7 mouse cellular contexts compared by ENCODE assay signal in genomic region chr2:102399864-102400604, GRCm38 (mm10). TPM values are rescaled to one million over a fixed set of nuclear protein-coding genes. Genes with fewer than 3 reads are reported as not detected.
A peak's percentile ranks its signal among the peaks of the same experiment; 100 is the strongest.
DNase-seq lines count a peak whose midpoint lies in the region; ATAC-seq lines count a peak whose summit lies in the region.

No protein-coding gene starts in this region.

- peak overlapping the region; percentile 98 for H3K4me2 ChIP-seq in lung, embryonic 16.5 days (ENCODE audit: low read depth, low read length)
- peak overlapping the region; percentile 85 for H3K4me2 ChIP-seq in embryonic facial prominence, embryonic 13.5 days
- peak overlapping the region; percentile 69 for H3K4me2 ChIP-seq in hindbrain, embryonic 15.5 days

- WGBS in lung, embryonic 16.5 days, result 34% methylated on average over 48 of the region's 48 CpGs
- WGBS in embryonic facial prominence, embryonic 13.5 days, result 36% methylated on average over 48 of the region's 48 CpGs
- 38% methylated on average over 48 of the region's 48 CpGs for WGBS in hindbrain, embryonic 15.5 days

- no peak for DNase-seq in lung, postnatal 10 days
- no peak for DNase-seq in embryo, embryonic 11 days
- DNase-seq in kidney, postnatal 14 days, result no peak

- no peaks in the 10 kb centered on the region for H3K27me3 ChIP-seq in lung, embryonic 16.5 days (ENCODE audit: control insufficient read depth, insufficient read depth, low read depth, low read length)
- H3K27me3 ChIP-seq in embryonic facial prominence, embryonic 13.5 days, result no peaks in the 10 kb centered on the region
- no peaks in the 10 kb centered on the region for H3K27me3 ChIP-seq in hindbrain, embryonic 15.5 days

- no peak for ATAC-seq in lung, embryonic 16.5 days (ENCODE audit: low read depth)
- ATAC-seq in embryonic facial prominence, embryonic 13.5 days (ENCODE audit: insufficient number of reproducible peaks, insufficient read depth, low FRiP score, low TSS enrichment, low read depth), result no peak
- peak; percentile 6; the same call in 1 of the 2 replicates for ATAC-seq in hindbrain, embryonic 15.5 days (ENCODE audit: low FRiP score, low read depth)
- ATAC-seq in monocyte, adult 5-6 weeks (replicated peaks; ENCODE audit: insufficient number of reproducible peaks, low FRiP score, low TSS enrichment, poor library complexity, severe bottlenecking), result peak; percentile 24; the same call in 1 of the 2 replicates

- peak overlapping the region; percentile 88 for H3K9ac ChIP-seq in lung, embryonic 16.5 days (ENCODE audit: low read length)
- peak overlapping the region; percentile 94 for H3K9ac ChIP-seq in embryonic facial prominence, embryonic 13.5 days
- peak overlapping the region; percentile 71 for H3K9ac ChIP-seq in hindbrain, embryonic 15.5 days

- no peaks in the 10 kb centered on the region for H3K9me3 ChIP-seq in lung, embryonic 16.5 days (ENCODE audit: control insufficient read depth, low read length)
- H3K9me3 ChIP-seq in embryonic facial prominence, embryonic 13.5 days, result no peaks in the 10 kb centered on the region
- no peaks in the 10 kb centered on the region for H3K9me3 ChIP-seq in hindbrain, embryonic 15.5 days

- no peaks in the 10 kb centered on the region for H3K36me3 ChIP-seq in lung, embryonic 16.5 days (ENCODE audit: control insufficient read depth, insufficient read depth, low read length)
- no peaks in the 10 kb centered on the region; the same call in 1 of the 2 replicates for H3K36me3 ChIP-seq in embryonic facial prominence, embryonic 13.5 days
- no peaks in the 10 kb centered on the region for H3K36me3 ChIP-seq in hindbrain, embryonic 15.5 days

- peak overlapping the region; percentile 95 for H3K27ac ChIP-seq in lung, embryonic 16.5 days (ENCODE audit: low read length)
- H3K27ac ChIP-seq in embryonic facial prominence, embryonic 13.5 days, result peak overlapping the region; percentile 94
- peak overlapping the region; percentile 95 for H3K27ac ChIP-seq in hindbrain, embryonic 15.5 days (replicated peaks)

- peaks cover 20% of the 10 kb centered on the region for H3K4me1 ChIP-seq in lung, embryonic 16.5 days (replicated peaks; ENCODE audit: control insufficient read depth, insufficient read depth, low read length)
- H3K4me1 ChIP-seq in embryonic facial prominence, embryonic 13.5 days, result peaks cover 17% of the 10 kb centered on the region
- H3K4me1 ChIP-seq in hindbrain, embryonic 15.5 days (replicated peaks), result peaks cover 33% of the 10 kb centered on the region

- peak overlapping the region; percentile 77 for H3K4me3 ChIP-seq in lung, embryonic 16.5 days (ENCODE audit: low read length)
- peak overlapping the region; percentile 75 for H3K4me3 ChIP-seq in embryonic facial prominence, embryonic 13.5 days
- H3K4me3 ChIP-seq in hindbrain, embryonic 15.5 days, result peak overlapping the region; percentile 86

RNA-seq across cellular contexts. Expression of gene Trim44, which starts 7.6 kb away (rescaled TPM):
- 16.2 and 16.6 TPM in 2 replicates for polyA plus RNA-seq in lung, embryonic 16.5 days (2015; fragmentation: Nextera tagmentation; extraction: Ambion mirVana)
- polyA plus RNA-seq in embryonic facial prominence, embryonic 13.5 days (2015; fragmentation: Nextera tagmentation; extraction: Ambion mirVana), result 29.9 and 34.2 TPM in 2 replicates
- polyA plus RNA-seq in hindbrain, embryonic 15.5 days (2015; fragmentation: Nextera tagmentation; extraction: Ambion mirVana), result 63.5 and 63.7 TPM in 2 replicates
- 29.3 to 39.8 TPM (median 36.1 TPM) in 3 replicates for total RNA-seq in monocyte, adult 5-6 weeks (2017)

RNA-seq across cellular contexts. Expression of gene Fjx1, which starts 52.3 kb away (rescaled TPM):
- 2.7 TPM in 2 replicates for polyA plus RNA-seq in lung, embryonic 16.5 days (2015; fragmentation: Nextera tagmentation; extraction: Ambion mirVana)
- 14.1 and 16.7 TPM in 2 replicates for polyA plus RNA-seq in embryonic facial prominence, embryonic 13.5 days (2015; fragmentation: Nextera tagmentation; extraction: Ambion mirVana)
- 33.4 and 40.1 TPM in 2 replicates for polyA plus RNA-seq in hindbrain, embryonic 15.5 days (2015; fragmentation: Nextera tagmentation; extraction: Ambion mirVana)
- total RNA-seq in monocyte, adult 5-6 weeks (2017), result not detected in 3 replicates

Comparison
In these comparisons a context has a peak if more than half of its experiments do, and no peak if none do; other contexts are left out.
1. ATAC-seq: peak in hindbrain, embryonic 15.5 days (single experiment) and monocyte, adult 5-6 weeks (single experiment); none in lung, embryonic 16.5 days (single experiment) and embryonic facial prominence, embryonic 13.5 days (single experiment).
2. Peak in every context shown above with its lines, with median percentiles within 50 percentile points of each other: H3K27ac ChIP-seq, H3K4me2 ChIP-seq, H3K4me3 ChIP-seq and H3K9ac ChIP-seq.